Mouse (Mus musculus) left cerebral cortex, adult 11 months (tissue): ENCODE data around the gene Mink1.

Experiments used
- DNase-seq: peaks from one replicate; pipeline ENCODE4 v3.0.0; 2022; ENCODE audit warnings: low spot score

Mink1 gene

DNA sequence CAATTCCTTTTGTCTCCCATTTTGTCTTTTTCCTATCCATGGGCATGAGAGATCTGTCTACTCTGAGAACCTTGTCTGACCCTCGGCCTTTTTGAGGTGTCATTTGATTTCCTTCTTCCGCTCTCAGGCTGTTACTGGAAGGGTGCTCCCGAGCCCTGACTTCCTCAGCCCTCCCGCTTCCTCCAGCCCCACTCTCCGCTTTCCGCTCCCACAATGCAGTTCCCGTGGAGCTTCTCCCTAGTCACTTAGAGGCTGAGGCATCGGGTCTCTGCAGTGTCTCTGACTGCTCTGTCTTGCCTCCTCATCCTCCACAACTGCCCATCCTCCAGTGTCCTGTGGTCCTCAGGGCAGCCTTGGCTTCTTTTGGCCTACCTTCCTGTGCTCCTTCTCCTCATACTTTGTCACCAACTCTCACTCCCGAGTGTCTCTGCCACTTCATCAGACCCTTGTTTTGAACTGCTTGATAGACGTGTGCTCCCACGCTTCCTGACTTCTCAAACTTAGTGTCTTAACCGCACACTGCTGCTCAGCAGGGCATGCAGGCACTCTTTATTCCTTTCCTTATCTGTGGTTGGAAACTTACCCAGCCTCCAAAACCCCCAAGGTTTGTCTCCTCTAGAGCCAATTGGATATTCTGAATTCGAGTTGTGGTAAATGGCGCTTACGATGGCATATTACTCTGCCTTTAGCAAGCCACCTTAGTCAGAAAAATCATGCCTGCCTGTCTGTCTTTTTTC is 31.7 kb downstream of the Mink1 start:
- no peak for DNase-seq

DNA sequence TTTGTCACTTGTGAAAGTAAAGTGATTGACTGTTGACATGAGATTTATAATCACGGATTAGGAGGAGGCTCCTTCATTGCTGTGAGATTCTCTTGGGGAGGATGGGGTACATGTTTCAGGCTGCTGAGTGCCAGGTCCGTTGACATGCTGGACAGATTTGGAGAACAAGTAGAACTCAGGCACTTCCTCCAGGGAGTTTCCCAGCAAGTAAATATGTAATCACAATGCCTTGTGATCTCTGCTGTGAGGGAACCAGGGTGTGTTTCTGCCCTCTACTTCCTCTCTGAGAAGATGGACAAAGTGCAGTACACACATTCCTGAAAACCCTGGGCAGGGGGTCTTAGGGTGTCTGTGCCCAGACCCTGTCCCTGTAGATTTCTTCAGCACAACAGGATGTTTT is 33.0 kb downstream of the Mink1 start:
- no peak for DNase-seq

DNA sequence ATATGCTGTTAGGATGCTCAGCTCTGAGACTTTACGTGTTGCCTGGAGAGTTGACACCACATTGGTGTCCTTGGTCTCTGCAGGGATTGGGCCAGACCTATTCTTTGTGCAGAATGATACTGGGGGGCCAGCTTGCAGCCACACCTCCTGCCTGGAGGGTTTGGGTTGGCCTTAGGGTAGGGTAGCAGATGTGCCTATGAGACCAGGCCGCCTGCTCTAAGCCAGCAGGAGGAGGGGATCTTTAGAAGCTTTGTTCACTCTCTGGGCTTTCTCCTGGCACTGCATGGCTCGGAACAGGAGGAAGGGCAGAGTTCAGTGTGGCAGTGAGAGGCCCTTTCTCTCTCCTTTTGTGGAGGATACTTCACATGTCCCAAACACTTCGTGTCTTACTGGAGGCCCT is 33.4 kb downstream of the Mink1 start:
- DNase-seq = no peak

GRCm38 (mm10) chr11:70597301-70597700 is 34.6 kb downstream of the Mink1 start:
- DNase-seq = no peak

DNA sequence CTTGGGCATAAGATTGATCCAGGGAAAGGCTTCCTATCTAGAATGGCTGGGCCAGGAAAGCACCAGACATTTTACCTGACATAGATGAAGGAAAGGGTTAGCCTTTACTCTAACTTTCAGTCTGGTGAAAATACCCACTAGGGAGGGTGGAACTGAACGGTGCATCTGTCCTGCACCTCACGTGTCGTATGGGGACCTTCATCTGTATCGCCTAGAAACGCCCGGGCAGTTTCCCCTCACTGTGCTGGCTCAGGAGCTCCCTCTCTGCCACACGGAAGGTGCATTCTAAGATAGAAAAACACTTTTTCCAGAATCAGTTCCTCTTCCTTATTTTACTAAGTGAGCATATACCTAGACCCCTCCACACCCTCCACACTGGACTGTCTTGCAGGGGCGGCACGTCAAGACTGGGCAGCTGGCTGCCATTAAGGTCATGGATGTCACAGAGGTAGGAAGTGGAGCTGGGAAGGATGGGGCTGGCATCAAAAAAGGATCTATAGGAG is 35.8 kb downstream of the Mink1 start:
- no peak for DNase-seq

- peak; percentile 57 for DNase-seq
Measured at GRCm38 (mm10) chr11:70605024-70605566, 42.4 kb downstream of the Mink1 start.

GRCm38 (mm10) chr11:70606717-70607116 is 44.0 kb downstream of the Mink1 start:
- DNase-seq = no peak

- DNase-seq = no peak
Measured at GRCm38 (mm10) chr11:70607611-70608010, 44.9 kb downstream of the Mink1 start.

DNA sequence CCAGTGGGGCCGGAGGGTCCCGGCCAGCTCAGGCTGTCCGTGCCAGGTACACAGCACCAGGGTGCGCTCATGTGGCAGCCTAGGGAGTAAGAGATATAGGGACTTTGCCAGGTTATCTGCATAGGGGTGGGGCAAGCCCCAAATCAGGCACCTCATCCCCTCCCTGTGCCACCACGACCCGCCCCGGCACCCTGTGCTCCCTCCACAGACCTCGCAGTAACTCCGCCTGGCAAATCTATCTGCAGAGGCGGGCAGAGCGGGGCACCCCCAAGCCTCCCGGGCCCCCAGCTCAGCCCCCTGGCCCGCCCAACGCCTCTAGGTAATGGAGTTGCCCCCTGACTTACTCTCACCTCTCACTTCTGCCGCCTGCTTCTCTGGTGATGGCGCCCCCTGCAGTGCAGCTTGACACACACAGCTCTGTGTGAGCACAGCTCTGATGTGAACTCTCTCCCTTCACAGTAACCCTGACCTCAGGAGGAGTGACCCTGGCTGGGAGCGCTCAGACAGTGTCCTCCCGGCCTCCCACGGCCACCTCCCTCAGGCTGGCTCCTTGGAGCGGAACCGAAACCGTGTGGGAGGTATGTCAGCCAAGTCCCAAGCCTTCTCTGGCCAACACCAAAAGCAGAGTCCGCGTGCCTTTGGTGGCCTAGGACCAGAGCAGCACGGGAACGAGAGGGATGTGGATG is 45.8 kb downstream of the Mink1 start:
- no peak for DNase-seq

DNA sequence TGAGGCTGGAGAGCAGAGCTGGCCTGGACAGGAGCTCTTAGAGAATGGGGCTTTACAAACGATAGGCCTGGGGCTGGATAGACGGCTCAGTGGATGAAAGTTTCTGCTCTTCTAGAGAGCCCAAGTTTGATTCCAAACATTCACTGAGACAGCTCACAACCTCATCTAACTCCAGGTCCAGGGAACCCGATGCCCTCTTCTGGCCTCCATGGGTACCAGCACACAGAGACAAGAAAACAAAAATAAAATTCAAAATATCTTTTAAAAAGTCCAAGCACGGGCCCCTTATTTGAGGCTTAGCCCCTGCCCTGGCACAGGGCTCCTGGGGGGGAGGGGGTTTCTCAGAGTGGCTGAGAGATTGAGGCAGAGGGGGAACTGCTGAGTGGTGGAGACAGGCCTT is 48.1 kb downstream of the Mink1 start:
- DNase-seq = no peak

DNA sequence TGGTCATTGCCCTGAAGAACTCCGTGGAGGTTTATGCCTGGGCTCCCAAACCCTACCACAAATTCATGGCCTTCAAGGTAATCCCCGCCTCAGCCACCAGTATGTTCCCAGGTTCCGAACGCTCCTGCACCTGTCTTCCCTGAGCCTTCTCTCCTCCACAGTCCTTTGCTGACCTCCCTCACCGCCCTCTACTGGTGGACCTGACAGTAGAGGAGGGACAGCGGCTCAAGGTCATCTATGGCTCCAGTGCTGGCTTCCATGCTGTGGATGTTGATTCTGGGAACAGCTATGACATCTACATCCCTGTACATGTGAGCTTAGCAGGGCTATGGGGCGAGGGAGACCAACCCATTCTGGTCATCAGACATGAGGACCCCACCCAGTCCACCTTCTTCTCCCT is 49.8 kb downstream of the Mink1 start:
- no peak for DNase-seq

GRCm38 (mm10) chr11:70615074-70615473 is 52.4 kb downstream of the Mink1 start:
- DNase-seq = no peak

DNA sequence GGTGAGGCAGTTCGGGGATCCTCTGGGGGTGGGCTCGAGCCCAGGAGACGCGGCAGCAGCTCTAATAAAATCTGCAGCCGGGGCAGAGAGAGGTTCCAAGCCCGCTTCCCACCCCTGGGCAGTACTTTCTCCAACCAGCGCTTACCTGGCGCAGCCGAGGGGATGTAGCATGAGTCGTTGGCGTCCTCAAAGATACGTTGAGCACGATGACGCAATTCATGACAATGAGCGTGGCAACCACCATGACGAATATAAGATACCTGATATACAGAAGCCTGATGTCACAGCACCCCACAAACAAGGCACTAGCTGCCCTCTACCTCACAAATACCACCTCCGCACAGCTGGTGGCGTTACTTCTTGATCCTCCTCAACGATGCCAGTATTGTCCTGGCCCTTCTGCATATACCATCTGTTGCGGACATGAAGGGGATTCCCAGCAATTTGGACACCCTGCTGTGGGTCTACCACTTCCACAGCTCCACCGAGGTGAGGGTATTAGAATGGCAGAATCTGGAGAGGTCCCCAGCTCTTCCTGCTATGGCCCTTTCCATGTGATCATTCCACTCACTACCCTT is 52.9 kb downstream of the Mink1 start, which contains the start of gene 4930544D05Rik:
4930544D05Rik (plus strand) TSS at position 333 of the 578 bp plus-strand sequence.
- no peak for DNase-seq

DNA sequence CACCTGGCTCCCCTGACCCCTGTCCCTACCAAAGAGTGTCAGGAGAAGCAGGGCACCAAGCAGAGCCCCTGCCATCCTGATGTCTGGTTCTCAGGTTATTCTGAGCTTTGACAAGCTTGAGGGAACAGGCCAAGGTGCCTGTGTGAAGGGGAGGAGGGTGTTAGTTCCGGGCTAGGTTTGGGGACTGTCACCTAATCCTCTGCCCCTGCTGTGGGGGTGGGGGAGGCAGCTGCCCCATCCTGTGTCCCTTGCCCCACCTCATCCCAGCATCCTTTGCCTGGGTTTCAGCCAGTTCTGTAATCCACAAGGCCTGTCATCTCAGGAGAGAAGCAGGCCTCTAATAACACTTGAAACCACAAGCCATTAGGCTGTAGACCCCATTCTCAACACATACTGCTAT is 56.4 kb downstream of the Mink1 start, which contains the start of gene Chrne:
Chrne (minus strand) TSS at position 116 of the 400 bp plus-strand sequence.
- DNase-seq = no peak

DNA sequence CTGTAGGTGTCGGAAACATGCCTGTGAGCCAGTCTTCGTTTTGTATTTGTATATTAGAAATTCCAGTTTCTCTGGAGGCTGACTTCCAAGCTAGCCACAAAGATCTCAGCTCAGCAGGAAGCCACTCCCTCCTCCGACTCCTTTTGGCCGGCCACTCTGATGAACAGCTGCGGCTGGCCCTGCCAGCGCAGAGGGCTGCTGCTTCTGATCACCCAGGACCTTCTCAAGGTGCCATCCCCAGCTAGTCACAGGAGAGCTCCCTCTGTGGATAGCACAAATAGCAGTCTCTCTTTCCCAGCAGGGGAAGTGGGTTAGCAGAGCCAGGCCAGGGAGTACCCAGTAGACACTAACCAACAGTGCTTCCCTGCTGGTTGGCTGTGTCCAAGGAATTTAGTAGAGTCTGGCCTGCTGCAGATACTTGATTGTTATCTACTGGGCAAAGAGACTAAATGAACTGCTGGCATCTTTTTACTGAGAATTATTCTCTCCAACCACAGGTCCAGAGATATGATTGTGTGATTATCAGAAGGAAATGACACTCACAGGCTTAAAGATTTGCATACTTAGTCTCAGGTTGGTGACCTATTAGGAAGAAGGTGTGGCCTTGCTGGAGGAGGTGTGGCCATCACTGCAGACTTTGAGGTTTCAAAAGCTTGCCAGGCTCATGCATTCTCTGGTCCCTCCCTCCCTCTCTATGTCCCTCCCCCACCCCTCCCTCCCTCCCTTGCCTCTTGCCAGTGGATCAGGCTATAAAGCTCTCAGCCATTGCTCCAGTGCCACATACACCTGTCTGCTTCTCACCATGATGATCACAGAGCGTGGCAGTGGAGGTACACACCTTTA is 59.5 kb downstream of the Mink1 start:
- DNase-seq = no peak

DNA sequence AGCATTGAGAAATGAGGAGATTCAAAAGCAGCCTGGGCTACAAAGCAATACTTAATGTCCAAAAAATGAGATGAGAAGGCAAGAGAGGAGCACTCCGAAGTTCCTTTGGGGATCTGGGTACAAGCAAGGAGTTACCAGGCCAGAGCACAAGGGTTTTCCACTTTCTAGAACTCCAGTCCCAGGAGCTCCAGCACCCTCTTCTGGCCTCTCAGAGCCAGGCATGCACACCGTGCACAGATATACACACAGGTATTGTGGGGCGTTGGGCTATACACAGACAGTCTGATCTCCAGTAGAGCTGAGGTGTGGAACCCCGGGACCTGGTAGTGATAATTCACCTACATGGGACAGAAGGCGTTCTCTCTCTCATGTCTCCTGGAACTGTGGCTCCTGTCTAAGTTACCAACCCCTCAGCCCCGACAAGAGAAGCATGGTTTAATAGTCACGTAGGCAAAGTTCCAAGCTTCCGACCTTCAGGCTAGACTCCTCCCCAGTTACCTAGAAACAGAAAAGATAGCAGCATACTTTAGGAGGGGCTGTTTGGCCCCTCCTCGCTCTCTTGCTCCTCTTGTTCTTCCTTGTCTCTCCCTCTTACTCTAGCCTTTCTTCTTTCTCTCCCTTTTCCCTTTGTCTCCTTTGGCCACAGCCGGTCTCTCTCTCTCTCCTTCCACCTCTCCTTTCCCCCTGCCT is 60.5 kb downstream of the Mink1 start:
- DNase-seq = no peak

GRCm38 (mm10) chr11:70625473-70625872 is 62.8 kb downstream of the Mink1 start:
- no peak for DNase-seq

GRCm38 (mm10) chr11:70626877-70627276 is 64.2 kb downstream of the Mink1 start:
- no peak for DNase-seq

DNA sequence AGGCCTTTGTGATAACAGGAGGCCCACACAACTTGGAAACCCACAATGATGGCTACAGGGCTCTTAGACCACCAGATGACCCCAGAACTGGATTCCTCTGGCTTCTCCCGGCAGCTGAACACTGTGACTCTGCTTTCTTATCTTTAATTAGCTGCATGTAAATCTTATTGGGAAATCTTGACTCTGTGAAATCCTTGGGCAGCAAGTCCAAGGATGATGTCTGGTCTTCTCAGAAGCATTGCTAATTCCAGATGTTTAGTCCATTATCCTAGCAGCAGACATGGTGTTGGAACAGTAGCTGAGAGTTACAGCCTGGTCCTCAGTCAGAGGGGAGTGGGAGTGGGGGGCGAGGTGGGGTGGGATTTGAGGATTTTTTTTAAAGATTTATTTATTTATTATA is 65.8 kb downstream of the Mink1 start:
- DNase-seq = no peak

DNA sequence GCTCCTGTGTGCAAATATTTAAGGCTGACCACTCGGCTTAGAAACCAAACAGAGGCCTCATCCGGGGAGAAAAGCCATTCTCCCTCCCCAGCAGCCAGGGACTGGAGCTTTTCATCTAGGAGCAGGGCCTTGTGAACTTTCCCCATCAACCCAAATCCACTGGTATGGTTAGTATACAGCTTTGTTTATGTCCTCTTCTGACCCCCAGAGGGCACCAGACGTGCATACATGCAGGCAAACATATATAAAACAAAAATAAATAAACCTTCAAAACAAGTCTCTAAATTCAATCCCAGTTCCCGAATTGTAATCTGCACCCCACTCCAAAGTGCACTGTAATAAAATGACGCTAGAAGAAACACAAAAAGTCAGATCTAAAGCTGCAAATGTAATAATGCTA is 66.9 kb downstream of the Mink1 start:
- no peak for DNase-seq

DNA sequence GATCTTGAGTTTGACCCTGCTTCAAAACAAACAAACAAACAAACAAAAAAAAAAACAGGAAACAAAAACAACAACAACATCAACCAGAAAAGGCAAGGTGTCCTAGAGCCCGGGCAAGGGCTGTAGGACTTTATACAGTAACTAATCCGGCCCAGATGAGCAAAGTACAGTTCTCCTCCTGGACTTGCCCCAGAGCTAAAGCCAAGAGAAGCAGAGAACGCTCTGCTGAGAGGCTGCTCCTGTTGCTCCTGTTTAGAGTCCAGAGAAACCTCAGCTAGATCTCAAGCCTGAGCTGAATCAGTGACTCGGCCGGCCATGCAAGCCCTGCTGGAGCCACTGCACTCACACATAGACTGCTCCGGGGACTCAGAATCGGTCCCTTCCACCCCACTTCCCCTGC is 67.4 kb downstream of the Mink1 start:
- DNase-seq = no peak
